Mouse (Mus musculus) adrenal gland, postnatal 10 days (tissue): ENCODE data around the gene Rnase4. TPM values are rescaled to one million over a fixed set of nuclear protein-coding genes. Genes with fewer than 3 reads are reported as not detected.

ENCODE experiments used
- DNase-seq: peaks from one replicate; pipeline ENCODE4 v3.0.0; 2021; ENCODE audit warnings: mixed read lengths
- total RNA-seq, 2 experiments: library from RNA; stranded (reverse); gene quantifications; 2 replicates each; pipeline ENCODE4 v1.2.3; 2021

Gene Rnase4
- total RNA-seq, 2 experiments from 2014 or later = 78.4 to 110 TPM

GRCm38 (mm10) chr14:51088166-51088969 is 2.5 kb upstream of the Rnase4 start:
- peak; percentile 89 for DNase-seq

- peak; percentile 98 for DNase-seq
Observed at GRCm38 (mm10) chr14:51088970-51089673, 1.8 kb upstream of the Rnase4 start.

- DNase-seq = no peak
Observed at GRCm38 (mm10) chr14:51089674-51090076, 1.2 kb upstream of the Rnase4 start.

- peak; percentile 90 for DNase-seq
Observed at GRCm38 (mm10) chr14:51090077-51090781, 648 bp upstream of the Rnase4 start.

GRCm38 (mm10) chr14:51092073-51092620 is 1.3 kb downstream of the Rnase4 start:
- DNase-seq = no peak

GRCm38 (mm10) chr14:51093496-51093895 is 2.6 kb downstream of the Rnase4 start:
- no peak for DNase-seq

GRCm38 (mm10) chr14:51094096-51094875 is 3.4 kb downstream of the Rnase4 start:
- peak; percentile 59 for DNase-seq

GRCm38 (mm10) chr14:51094921-51095320 is 4.0 kb downstream of the Rnase4 start:
- no peak for DNase-seq

- no peak for DNase-seq
Observed at GRCm38 (mm10) chr14:51095736-51096524, 5.1 kb downstream of the Rnase4 start.

GRCm38 (mm10) chr14:51098300-51098699 is 7.4 kb downstream of the Rnase4 start:
- peak; percentile 87 for DNase-seq

GRCm38 (mm10) chr14:51098921-51099320 is 8.0 kb downstream of the Rnase4 start:
- DNase-seq = no peak

GRCm38 (mm10) chr14:51101284-51101683 is 10.4 kb downstream of the Rnase4 start:
- no peak for DNase-seq

GRCm38 (mm10) chr14:51103217-51103616 is 12.3 kb downstream of the Rnase4 start:
- DNase-seq = peak; percentile 83

GRCm38 (mm10) chr14:51104366-51104765 is 13.5 kb downstream of the Rnase4 start:
- DNase-seq = no peak

- DNase-seq = no peak
Observed at GRCm38 (mm10) chr14:51106449-51106967, 15.6 kb downstream of the Rnase4 start.

GRCm38 (mm10) chr14:51111966-51112365 is 21.1 kb downstream of the Rnase4 start:
- no peak for DNase-seq

GRCm38 (mm10) chr14:51113476-51113875 is 22.6 kb downstream of the Rnase4 start:
- no peak for DNase-seq

GRCm38 (mm10) chr14:51113916-51114560 is 23.2 kb downstream of the Rnase4 start, which contains the start of gene Eddm3b:
TSS of gene Eddm3b (plus strand) at chr14:51114426.
- no peak for DNase-seq

GRCm38 (mm10) chr14:51125684-51126083 is 34.8 kb downstream of the Rnase4 start:
- no peak for DNase-seq
